Mouse (Mus musculus) cerebellum, postnatal 14 days (tissue): ENCODE results near the gene Arih2.

Experiments used
- DNase-seq, 2 experiments: peaks; one replicate each; pipeline ENCODE4 v3.0.0; 2021; ENCODE audit warnings: mixed read lengths in 2 of 2

The Arih2 gene

DNA sequence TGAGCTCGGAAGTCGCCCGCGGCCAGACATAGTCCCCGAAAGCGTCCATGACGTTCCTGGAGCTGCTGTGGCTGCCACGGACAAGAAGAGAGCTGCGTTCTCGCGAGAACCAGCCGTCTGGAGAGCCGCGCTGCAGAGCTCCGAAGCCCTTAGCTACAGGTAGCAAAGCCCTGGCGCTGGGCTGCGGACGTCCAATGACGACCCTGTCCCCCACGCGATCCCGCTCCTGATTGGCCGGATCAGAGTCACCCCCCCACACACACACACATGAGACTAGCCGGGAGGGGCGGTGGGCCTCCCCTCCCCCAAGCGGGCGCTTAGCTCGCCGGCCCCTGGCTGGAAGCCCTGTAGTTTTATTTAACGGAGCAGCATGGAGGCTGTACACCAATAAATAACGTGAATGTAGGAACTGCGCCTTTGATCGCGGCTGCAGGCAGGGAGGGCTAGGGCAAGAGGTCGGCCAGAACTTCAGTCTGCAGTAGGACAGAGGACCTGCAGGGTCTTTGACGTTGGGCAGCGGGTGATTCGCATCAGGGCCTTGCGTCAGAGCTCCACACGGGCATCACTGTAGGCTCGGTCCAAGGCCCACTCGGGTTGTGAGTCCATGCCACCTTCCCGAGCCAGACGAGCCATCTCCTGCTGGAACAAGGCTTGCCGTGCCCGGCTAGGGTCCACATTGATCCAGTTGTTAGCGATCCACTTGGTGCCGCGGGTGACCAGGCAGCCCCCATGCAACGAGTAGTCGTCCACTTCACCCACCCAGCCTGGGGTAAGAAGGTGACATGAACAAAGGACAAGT lies 70.4 kb downstream of the Arih2 start, which contains the start of gene Wdr6:
Gene Wdr6 (minus strand): TSS at position 195 of the 799 bp plus-strand sequence.
- DNase-seq = peak; percentile 95

GRCm38 (mm10) chr9:108577934-108578544 lies 71.1 kb downstream of the Arih2 start:
- DNase-seq = peak; percentile 68 to 84

DNA sequence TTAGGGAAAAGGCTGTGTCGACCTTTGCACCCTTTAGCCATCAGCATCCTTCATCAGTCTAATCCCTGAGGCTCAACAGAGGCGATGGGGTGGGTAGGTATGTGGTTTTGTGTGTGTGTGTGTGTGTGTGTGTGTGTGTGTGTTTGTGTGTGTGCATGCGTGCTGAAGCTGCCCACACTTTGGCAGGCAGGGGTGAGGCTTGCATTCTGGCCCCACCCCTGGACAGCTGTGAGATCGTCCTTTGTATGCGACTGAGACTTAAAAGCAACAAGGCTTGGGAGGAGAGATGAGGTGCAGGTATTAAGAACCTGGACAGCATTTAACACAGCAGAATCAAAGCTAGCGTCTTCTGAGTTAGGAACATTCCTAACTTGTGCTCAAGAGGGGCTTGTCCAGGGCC lies 72.2 kb downstream of the Arih2 start:
- DNase-seq = no peak

- DNase-seq = peak in 1 of 2 experiments; percentile 44
Observed at GRCm38 (mm10) chr9:108575321-108576297, 73.6 kb downstream of the Arih2 start.

DNA sequence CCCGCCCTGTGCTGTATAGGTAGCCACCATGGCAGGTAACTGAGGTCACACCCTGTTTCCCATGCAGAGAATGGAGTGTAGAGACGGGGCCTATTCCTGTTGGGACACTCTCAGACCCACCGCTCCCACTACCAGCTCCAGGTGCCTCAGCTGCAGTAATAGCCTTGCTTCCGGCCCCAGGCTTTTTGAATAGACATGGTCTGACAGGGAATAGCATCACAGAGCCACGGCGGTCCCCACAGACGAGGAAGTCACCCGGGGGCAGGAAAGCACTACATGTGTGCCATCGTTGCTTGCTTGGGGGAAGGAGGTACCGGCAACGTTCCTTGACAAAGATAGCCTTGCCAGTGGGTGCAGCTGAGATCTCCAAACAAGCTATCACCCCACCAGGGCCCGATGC lies 74.3 kb downstream of the Arih2 start:
- DNase-seq = peak in 1 of 2 experiments; percentile 18

DNA sequence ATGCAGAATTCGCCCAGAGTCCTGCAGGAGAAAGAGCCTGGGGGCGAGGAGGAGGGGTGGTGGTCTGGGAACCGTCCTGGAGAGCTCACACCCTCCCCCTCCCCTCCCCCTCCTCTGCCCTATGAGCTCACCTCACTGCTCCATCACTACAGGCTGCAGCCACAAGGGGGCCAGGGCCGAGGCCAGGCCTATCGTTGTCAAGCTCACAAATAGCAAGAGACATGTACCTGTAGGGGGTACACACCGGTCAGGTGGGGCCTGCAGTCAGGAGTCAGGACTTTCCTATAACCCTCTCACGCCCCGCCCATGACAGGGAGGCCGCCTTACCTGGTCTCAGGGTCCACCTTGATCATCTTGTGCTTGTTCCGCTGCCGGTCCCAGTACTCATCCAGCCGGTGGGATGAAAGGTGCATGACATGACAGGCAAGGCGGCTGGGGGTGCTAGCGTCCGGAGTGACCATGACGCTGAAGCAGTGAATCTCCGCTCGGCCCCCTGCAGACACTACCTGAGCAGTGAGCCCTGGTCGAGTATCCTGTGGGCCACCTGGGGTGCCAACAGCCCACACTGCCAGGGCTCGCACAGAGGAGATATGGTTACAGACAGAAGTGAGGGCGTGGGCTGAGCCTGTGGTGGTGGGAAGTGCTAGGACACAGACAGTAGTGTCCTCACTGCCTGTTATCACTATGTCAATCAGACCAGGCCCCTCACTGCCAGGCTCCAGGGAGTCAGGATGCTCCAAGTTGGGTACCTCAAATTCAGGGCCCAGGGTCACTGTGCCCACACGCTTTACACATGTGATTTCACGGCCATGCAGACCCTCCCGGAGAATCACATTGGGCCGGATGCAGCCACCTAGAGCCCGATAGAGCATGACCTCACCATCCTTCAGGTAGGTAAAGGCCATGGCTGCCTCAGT lies 75.2 kb downstream of the Arih2 start:
- peak; percentile 74 to 91 for DNase-seq

- DNase-seq = no peak
Observed at GRCm38 (mm10) chr9:108572321-108572720, 76.9 kb downstream of the Arih2 start.

DNA sequence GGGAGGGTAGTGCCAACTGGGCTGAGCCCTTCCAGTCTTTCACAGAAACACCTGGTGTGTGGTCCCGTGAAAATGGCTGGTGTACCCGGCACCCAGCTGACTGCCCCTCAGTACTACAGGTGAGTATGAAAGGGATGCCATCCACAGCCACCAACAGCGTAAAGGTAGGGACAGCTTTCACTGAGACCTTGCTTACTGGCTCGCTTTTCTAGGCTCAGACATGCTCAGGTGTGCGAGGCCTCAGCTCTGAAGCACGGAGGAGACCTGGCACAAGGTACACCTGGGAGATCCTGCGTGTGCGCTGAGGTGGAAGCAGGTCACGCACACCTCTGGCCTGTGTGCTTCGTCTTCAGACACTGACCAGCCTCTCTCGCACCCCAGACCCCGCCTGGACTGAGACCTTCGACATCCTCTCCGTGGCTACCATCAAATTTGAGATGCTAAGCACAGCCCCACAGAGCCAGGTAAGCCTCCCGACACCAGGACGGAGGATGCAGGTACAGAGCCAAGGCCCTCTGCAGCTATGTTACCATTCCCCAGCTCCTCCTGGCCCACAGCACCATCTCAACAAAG lies 77.7 kb downstream of the Arih2 start:
- DNase-seq = no peak

DNA sequence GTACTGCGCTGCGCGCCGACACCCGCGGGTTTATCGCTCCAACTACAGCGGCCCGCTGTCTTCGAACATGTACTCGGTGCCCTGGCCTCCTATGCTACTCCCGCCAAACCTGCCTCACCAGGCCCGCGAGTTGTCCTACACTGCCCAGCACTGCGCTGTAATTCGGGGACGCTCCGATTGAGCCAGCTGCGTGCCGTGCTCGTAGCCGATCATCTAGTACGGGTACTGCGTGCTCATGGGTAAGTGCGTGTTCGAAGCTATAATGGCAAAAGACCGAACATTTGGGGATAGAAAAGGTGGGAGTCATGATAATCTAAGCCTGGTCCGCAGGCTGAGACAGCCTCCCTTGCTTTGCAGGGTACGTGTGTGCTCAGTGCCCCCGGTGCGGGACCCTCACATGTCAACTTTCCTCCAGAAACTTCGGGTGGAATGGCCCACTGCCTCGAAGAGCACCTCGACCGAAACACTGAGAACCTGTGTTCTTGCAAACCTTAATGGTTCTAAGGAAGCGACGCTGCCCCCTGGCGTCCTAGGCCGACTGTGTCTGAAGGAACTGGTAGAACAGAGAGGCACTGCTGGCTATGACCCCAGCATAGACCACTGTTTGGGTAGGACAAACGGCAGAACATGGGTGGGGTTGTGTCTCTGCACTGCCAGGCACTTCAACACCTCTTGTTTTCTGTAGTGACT lies 78.8 kb downstream of the Arih2 start:
- peak; percentile 81 to 91 for DNase-seq

DNA sequence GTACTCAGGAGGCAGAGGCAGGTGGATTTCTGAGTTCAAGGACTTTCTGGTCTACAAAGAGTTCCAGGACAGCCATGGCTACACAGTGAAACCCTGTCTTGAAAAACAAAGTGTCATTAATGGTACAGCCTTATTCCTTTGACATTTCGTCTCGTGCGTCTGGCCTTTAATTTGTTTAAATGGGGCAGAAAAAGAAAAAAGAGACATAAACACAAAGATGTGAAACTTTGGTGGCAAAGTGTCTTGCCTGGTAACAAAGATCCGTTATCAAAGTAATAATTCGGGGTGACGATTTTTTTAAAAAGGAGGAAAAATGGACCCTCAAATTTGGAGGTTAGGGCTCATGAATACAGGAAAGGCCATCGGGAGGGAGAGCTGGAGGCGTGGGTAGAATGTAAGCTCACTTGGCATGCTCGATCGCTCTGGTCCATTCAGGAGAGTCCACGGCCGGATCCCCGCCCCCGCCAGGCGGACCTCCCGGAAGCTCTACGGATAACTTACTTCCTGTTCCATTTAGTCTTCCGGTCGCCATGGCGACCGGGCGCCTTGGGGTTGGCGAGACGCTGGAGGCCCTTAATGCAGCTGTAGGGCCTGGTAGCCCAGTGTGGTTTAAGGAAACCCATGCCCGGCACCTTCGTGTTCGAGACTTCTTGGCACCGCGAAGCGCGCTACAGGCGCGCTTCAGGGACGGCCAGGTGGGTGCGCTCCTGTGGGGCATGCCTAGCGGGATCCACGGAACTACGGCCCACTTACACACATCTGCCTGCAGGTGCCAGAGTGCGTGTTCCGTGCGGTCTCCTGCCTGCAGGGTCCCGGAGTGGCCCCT lies 79.6 kb downstream of the Arih2 start, which contains the start of gene Dalrd3:
Gene Dalrd3 (plus strand): TSS at position 506 of the 826 bp plus-strand sequence.
- peak; percentile 92 to 94 for DNase-seq

DNA sequence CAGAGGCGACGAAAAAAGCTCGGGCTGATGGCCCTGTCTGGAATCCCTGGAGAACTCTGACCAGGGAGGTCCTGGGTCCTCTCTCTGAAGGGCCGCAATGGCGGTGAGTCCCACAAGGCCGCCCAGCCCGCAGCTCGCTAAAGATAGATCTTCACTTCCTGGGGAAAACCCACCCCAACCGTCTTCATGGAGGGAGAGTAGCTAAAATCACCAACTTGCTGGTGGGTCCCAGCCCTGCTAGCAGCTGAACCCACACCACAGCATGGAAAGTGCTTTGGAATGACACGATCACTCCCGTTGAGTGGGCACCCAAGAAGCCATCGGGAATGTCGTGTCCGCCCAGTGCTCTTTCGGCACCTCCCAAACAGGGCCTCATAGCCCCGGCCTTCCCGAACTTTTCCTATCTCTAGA lies 80.7 kb downstream of the Arih2 start:
- DNase-seq = no peak

DNA sequence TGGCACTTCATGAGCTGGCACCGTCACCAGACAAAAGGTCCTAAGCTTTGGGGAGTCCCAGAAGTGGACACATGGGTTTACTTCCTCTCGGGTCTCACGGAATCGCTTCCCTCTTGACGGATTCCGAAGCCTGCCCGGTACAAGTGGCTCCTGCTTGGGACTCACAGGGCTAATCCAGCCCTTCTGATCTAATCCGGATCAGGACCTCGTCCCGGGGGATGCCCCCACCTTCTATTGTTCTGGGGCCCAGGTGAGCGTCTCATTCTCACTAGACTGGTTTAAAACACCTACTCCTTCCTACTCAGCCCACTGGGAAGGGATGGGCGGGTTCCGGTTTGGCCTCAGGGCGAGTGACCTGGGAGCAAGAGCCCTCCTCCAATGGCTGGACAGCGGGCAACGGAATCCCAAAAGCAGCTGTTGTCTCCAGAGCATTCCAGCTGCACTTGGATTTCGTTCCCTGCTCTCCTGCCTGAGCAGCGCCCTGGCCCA lies 81.2 kb downstream of the Arih2 start:
- DNase-seq = peak in 1 of 2 experiments; percentile 42

DNA sequence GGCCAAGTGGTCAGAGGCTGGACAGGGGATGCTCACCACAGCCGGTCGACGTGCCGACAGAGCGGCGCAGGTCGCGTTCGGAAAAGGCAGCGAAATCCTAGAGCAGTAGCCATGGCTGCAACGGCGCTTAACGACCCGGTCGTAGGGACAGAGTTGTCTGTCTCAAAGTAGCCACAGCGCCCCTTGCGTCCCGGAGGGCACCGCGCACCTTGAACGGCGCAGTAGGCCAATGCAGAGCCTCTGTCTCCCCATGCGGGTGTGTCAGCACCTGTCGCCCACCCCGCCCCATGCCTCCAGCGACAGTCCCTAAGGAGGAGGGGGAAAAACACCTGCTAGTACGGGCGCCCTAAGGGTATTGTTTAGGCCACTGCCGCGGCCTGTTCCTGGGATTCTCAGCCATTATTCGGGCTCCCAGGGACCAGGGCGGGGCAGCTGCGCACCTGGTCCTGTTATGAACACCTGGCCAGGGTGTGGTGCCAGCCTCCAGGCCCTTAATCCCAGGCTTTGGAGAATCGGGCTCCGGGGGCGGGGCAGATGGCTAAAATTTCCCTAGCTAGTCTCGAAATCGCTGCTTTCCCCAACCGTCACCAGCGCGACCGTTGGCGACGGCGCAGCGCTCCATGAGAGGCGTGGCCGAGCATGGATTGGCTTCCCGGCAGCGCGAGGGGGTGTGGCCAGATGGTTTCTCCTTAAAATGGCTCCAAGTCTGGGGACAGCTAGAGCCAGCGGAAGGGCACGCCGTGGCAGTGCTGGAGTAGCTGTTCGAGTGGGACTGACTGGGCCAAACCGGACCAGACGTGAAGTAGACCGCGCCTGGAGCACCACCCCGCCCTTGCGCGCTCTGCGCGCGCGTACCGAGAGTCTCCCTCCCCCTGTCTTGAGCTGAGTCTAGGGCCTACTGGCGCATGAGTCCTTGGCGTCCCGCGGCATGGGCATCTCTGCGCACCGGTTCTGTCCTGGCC lies 82.1 kb downstream of the Arih2 start, which contains the start of gene Ndufaf3:
Gene Ndufaf3 (minus strand): TSS at position 620 of the 962 bp plus-strand sequence.
- DNase-seq = peak; percentile 98 to 99

GRCm38 (mm10) chr9:108565881-108566814 lies 83.0 kb downstream of the Arih2 start:
- DNase-seq = peak in 1 of 2 experiments; percentile 20

DNA sequence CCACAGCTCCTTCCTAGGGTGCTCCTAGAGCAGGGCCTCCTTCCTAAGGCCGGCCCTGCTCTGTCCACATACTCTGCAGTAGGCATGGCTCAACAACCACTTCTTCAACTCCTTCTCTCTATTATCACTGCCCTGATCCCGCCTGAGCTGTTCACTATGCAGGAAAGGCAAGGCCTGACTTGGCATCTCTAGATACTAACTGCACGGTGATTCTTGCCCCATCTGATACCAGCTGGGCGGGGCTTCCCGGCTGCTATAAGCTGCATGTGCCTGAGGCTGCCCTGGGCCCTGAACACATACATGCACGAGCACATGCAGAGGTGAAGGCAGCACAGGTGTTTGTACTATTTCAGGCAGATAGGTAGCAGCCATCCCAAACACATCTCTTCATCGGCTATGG lies 85.1 kb downstream of the Arih2 start:
- no peak for DNase-seq

DNA sequence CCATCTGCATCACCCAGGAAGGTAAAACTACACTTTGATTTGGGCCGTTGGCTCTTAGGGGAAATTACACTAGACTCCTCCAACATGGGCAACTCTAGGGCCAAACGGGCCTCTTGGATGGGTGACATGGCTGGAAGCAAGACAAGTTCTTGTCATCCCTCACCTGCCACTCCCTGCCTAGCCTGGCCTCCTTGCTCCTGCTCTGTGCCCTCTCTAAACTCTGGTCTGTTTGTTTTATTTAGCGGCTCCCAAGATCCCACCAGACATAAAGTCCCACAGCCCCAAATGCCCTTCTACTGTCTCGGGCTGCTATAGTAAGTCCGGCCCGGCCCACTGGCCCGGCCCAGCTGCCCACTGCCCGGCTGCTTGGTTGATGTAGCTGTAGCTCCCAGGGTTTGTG lies 85.5 kb downstream of the Arih2 start:
- DNase-seq = no peak

GRCm38 (mm10) chr9:108560227-108560841 lies 88.9 kb downstream of the Arih2 start, which contains the start of gene Impdh2:
Gene Impdh2, plus strand, starts transcription at chr9:108560286.
- DNase-seq = peak; percentile 94 to 95
